Mouse (Mus musculus) gastrocnemius, adult 2 months (tissue): ENCODE data around the gene Mrpl51. TPM values are rescaled to one million over a fixed set of nuclear protein-coding genes. Genes with fewer than 3 reads are reported as not detected.

Source experiments
- DNase-seq: peaks from one replicate; pipeline ENCODE4 v3.0.0; 2022
- H3K27ac ChIP-seq: fragments of 200-600 bp; 2 replicates; pipeline ENCODE4 v1.8.1; 2022; ENCODE audit warnings: mild to moderate bottlenecking
- H3K4me3 ChIP-seq: fragments of 200-600 bp; 2 replicates; pipeline ENCODE4 v1.8.1; 2022; ENCODE audit warnings: mild to moderate bottlenecking, moderate library complexity
- CTCF ChIP-seq: fragments of 200-600 bp; IDR thresholded peaks from 2 replicates; pipeline ENCODE4 v1.8.1; 2022; ENCODE audit warnings: antibody characterized with exemption, mild to moderate bottlenecking, moderate library complexity
- intact Hi-C: fragments of 180-260 bp; cut with DNase I; formaldehyde crosslinking; loops from one replicate; pipeline ENCODE4 v1.15.1; 2025
- total RNA-seq, 2 experiments: library from RNA; stranded (reverse); gene quantifications; 2 replicates each; pipeline ENCODE4 v1.2.3; 2021

Mrpl51 gene
- total RNA-seq, 2 experiments from 2014 or later = 214 to 262 TPM

GRCm38 (mm10) chr6:125212621-125213020 is 21.0 kb downstream of the Mrpl51 start:
- no peak for TF ChIP-seq CTCF
- no peak for DNase-seq
- no peak overlapping the region for H3K27ac ChIP-seq
- intact Hi-C loops = no loop called here
- H3K4me3 ChIP-seq = no peak overlapping the region

DNA sequence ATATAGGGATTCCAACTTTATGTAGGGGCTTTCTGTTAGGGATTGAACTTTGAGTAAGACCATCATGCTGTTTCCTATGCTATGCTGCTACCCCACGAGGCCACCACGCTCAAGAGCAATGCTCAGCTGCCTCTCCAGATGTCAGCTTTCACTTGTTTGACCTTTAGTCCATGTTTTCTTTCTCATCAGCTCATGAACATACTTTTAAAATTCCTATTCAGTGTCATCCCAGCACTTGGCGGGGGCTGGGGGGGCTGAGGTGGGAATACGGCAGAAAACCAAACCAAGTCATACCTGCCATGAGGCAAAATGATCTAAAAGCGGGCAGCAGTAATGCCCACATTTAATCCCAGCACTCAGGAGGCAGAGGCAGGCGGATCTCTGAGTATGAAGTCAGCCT is 21.5 kb downstream of the Mrpl51 start:
- no peak for TF ChIP-seq CTCF
- Histone ChIP-seq H3K4me3 (no peak overlapping the region), H3K27ac (no peak overlapping the region)
- no peak for DNase-seq
- intact Hi-C loops = no loop called here

DNA sequence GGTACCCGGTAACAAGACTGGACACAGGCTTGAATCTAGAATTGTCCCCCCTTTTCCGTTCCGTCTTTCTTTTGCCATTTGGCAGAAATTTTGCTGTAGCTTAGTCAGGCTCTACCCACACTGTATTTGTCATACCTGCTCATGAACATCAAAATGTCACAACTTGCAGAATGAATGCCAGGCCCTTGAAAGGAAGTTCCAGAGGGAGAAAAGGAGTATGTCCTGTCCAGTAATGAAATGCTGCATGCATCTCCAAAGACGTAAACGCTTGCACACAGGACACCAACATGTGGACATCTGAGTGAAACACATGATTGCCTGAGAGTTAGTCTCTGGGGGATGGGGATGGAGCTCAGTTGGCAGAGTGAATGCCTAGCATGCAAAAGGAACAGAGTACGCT is 22.1 kb downstream of the Mrpl51 start:
- no peak for DNase-seq
- Histone ChIP-seq H3K4me3 (no peak overlapping the region), H3K27ac (no peak overlapping the region)
- TF ChIP-seq CTCF = no peak
- intact Hi-C loops = no loop called here

DNA sequence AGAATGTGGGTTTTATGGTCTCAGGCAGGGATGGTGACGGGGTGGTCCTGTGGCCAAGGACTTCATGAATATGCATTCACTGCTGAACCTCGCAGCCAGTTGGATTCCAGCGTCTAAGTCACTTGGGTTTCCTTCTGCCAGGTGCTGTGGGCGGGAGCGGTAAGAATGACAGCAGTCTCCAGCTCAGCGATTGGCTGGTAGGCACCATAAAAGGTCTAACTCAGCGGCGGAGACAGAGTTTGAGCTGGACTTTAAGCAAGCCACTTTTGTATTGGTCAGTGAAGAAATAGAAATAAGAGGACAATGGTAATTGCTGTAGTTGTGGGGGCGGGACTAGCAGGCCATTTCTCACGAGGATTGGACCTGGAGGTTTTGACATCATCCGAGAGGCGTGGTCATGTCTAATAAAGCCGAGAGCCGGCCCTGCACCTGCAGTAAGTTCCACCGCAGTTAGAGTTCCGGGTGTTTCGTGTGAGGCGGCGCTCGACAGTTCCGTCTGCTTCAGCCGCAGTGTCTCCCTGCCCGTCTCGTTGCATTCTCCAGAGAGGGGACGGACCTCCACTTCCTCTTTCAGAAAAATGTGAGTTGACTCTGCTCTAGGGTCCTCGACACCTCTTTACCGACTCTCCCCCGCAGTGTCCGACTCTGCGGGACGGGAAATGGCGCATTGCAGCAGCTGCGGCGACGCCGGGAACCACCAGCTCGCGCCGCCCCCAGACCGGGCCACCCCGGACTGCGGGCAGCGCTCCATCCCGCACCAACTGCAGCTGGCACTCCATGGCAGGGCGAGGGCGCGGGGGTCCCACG is 23.8 kb downstream of the Mrpl51 start, which contains the start of gene Vamp1:
Vamp1 (plus strand) TSS at position 404 of the 807 bp plus-strand sequence.
- TF ChIP-seq CTCF = no peak
- intact Hi-C loops = no loop called here

DNA sequence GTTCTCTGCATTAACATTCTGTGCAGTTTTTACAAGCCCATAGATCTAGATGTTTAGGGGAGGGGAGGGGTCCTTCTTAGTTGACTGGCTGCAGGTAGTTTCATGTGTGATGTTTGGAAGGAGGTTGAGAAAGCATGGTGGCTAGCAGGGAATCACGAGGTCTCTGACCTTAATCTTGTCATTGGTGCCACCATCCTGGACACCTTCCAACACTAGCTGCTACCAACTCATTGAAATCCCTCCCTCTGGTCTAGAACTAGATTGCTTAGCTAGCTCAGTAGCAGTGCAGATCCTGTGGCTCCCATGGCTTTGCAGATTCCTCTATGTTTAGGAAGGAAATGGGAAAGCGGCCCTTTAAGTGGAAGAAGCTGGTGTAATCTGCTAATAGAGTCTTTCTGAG is 25.3 kb downstream of the Mrpl51 start:
- no peak for DNase-seq
- no peak for TF ChIP-seq CTCF
- no peak overlapping the region for H3K27ac ChIP-seq
- intact Hi-C loops = no loop called here
- no peak overlapping the region for H3K4me3 ChIP-seq

More for the DNA sequence above, 23.8 kb downstream of the Mrpl51 start, which contains the start of gene Vamp1:
- H3K27ac ChIP-seq = peak within 1 kb of the TSS; percentile 88
- peak within 1 kb of the TSS; percentile 94 for H3K4me3 ChIP-seq
- DNase-seq = peak; percentile 92

GRCm38 (mm10) chr6:125217899-125218298 is 26.3 kb downstream of the Mrpl51 start:
- no peak overlapping the region for H3K27ac ChIP-seq
- TF ChIP-seq CTCF = no peak
- DNase-seq = no peak
- H3K4me3 ChIP-seq = no peak overlapping the region
- intact Hi-C loops = no loop called here

DNA sequence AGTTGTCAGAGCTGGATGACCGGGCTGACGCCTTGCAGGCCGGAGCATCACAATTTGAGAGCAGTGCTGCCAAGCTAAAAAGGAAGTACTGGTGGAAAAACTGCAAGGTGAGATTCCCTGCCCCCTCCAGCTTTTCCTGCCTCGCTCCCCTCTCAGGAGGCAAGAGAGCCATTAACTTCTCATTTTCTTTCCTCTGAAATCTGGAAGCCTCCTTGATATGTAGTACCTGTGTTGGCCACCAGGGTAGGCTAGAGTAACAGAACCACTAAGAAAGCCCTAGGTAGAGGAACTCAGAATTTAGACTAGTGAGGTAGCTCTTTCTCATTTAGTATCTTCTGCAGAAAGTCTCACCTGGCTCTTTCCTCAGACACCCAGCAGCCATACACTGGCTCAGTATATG is 27.4 kb downstream of the Mrpl51 start:
- intact Hi-C loops = loop anchor here (1.0 kb wide), 1 partner anchor 52 kb away; no protein-coding TSS in a partner anchor
- peak; percentile 89 for TF ChIP-seq CTCF
- H3K4me3 ChIP-seq = no peak overlapping the region
- H3K27ac ChIP-seq = no peak overlapping the region
- peak; percentile 52 for DNase-seq

- TF ChIP-seq CTCF = no peak
- intact Hi-C loops = no loop called here
- DNase-seq = no peak
- Histone ChIP-seq H3K27ac (no peak overlapping the region), H3K4me3 (no peak overlapping the region)
Measured at GRCm38 (mm10) chr6:125221115-125221745, 29.6 kb downstream of the Mrpl51 start.

- DNase-seq = no peak
- Histone ChIP-seq H3K27ac (no peak overlapping the region), H3K4me3 (no peak overlapping the region)
- intact Hi-C loops = no loop called here
- TF ChIP-seq CTCF = no peak
Measured at GRCm38 (mm10) chr6:125222146-125222545, 30.5 kb downstream of the Mrpl51 start.

DNA sequence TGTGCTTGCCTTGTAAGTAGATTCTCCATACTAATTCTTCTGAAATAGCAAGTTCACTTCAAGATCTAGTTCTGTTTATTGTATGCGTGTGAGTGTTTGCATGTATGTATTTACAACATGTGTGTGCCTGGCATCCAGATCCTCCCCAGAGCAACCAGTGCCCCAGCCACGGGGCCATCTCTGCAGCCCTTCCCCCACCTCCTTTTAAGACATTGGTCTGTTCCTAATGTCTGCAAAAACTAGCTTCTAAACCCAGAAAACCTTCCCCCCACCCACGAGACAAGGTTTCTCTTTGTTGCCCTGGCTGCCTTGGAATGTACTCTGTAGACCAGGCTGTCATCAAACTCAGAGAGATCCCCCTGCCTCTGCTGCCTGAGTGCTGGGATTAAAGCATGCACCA is 31.0 kb downstream of the Mrpl51 start:
- DNase-seq = no peak
- H3K27ac ChIP-seq = no peak overlapping the region
- TF ChIP-seq CTCF = no peak
- no peak overlapping the region for H3K4me3 ChIP-seq
- intact Hi-C loops = no loop called here

DNA sequence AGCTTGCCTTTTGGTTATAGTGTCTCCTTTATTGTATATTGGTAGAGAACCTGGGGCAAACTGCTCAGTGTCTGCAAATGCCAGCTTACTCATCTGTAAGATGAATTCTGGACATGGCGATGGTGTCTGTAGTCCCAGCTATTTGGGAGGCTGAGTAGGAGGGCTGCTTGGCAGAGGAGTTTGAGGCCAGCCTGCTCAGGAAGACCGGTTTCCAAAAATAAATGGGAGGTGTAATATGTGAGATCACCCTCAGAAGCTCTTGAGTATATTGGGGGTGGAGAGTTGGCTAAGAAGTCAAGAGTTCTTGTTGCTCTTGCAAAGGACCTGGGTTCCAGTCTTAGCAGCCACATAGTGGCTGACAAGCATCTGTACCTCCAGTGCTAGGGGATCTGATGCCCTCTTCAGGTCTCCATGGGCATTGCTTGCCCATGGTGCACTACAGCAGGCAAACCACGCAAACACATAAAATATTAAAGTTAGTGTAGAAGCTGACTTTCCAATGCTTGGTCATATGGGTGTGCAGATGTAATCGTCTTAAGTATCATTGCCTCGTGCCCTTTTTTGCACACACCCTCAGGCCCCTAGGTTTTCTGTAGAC is 34.0 kb downstream of the Mrpl51 start:
- intact Hi-C loops = no loop called here

DNA sequence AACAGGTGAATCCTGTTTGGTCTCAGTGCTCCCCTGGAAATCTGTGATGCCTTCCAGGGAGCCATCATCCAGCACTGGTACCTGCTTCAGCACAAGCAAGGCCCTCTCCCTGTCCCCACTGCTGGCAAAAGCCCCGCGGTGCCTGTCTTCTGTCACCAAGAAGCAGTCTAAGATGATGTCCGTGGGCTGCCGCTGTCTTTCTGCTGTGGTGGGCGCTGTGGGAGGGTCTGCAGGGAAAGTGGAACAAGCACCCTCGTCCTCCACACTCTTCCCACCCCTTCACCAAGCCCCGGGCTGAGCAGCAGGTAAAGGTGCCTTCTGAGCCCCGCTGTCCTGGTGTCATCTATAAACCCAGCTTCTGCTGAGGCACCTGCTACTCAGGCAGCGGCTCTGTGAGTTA is 39.0 kb downstream of the Mrpl51 start:
- intact Hi-C loops = loop anchor here (5.0 kb wide), 1 partner anchor 83 kb away; the partner anchor contains the start of gene Iffo1
- DNase-seq = no peak
- TF ChIP-seq CTCF = no peak
- Histone ChIP-seq H3K4me3 (peak overlapping the region; percentile 89), H3K27ac (peak overlapping the region; percentile 93)

More for the DNA sequence above, 34.0 kb downstream of the Mrpl51 start:
- TF ChIP-seq CTCF = peak; percentile 61
- no peak overlapping the region for H3K4me3 ChIP-seq
- no peak for DNase-seq
- H3K27ac ChIP-seq = no peak overlapping the region
